ENCODE assay signal across 28 mouse cellular contexts in genomic region chr3:50260667-50261066, GRCm38 (mm10).
"Had no signal": no experiment of that assay in that cellular context is flagged by ENCODE, and none has a peak within 500 bp of the region (broad histone marks: within the 10 kb centered on the region; RNA-seq: fewer than 3 reads in every experiment).

No protein-coding gene starts in this region.

- H3K4me3 ChIP-seq: heart, embryonic 10.5 days; heart, embryonic 12.5 days; hindbrain, embryonic 10.5 days; hindbrain, embryonic 12.5 days; intestine, embryonic 15.5 days; layer of hippocampus, adult 2 months; left cerebral cortex, adult 2 months; limb, embryonic 10.5 days; limb, embryonic 12.5 days; liver, embryonic 13.5 days; liver, embryonic 15.5 days had no signal

- H3K9ac ChIP-seq: heart, embryonic 12.5 days; hindbrain, embryonic 12.5 days; hindbrain, embryonic 14.5 days; intestine, embryonic 15.5 days; limb, embryonic 12.5 days; liver, embryonic 13.5 days; liver, embryonic 15.5 days; liver, postnatal 0 days had no signal

- H3K4me1 ChIP-seq: heart, embryonic 10.5 days; heart, embryonic 12.5 days; hindbrain, embryonic 12.5 days; intestine, embryonic 15.5 days; limb, embryonic 10.5 days; liver, embryonic 13.5 days; liver, embryonic 15.5 days had no signal

- H3K36me3 ChIP-seq: heart, embryonic 10.5 days; heart, embryonic 12.5 days; hindbrain, embryonic 10.5 days; hindbrain, embryonic 12.5 days; intestine, embryonic 15.5 days; limb, embryonic 10.5 days; limb, embryonic 12.5 days; liver, embryonic 13.5 days; liver, embryonic 15.5 days had no signal

- H3K9me3 ChIP-seq: heart, embryonic 10.5 days; heart, embryonic 12.5 days; hindbrain, embryonic 10.5 days; hindbrain, embryonic 12.5 days; intestine, embryonic 15.5 days; limb, embryonic 10.5 days; limb, embryonic 12.5 days; liver, embryonic 13.5 days; liver, embryonic 15.5 days had no signal

- DNase-seq: gastrocnemius, postnatal 10 days; gastrocnemius, postnatal 25 days; heart, adult 18-20 months; heart, postnatal 10 days; heart, postnatal 4 days; kidney, adult 18-20 months; kidney, adult 8-10 months; kidney, postnatal 10 days; kidney, postnatal 25 days; kidney, postnatal 4 days; liver; liver, embryonic 13.5 days; liver, postnatal 0 days had no signal

- H3K4me2 ChIP-seq: heart, embryonic 12.5 days; hindbrain, embryonic 12.5 days; hindbrain, embryonic 14.5 days; intestine, embryonic 15.5 days; limb, embryonic 12.5 days; liver, embryonic 11.5 days; liver, embryonic 13.5 days; liver, embryonic 15.5 days had no signal

- H3K27me3 ChIP-seq: heart, embryonic 12.5 days; hindbrain, embryonic 12.5 days; intestine, embryonic 15.5 days; limb, embryonic 12.5 days; liver, embryonic 13.5 days; liver, embryonic 15.5 days had no signal

- H3K27ac ChIP-seq: heart, embryonic 10.5 days; hindbrain, embryonic 10.5 days; hindbrain, embryonic 12.5 days; hindbrain, embryonic 14.5 days; intestine, embryonic 15.5 days; layer of hippocampus, adult 2 months; left cerebral cortex, adult 2 months; limb, embryonic 10.5 days; limb, embryonic 12.5 days; liver, embryonic 13.5 days; liver, embryonic 15.5 days had no signal

- ATAC-seq: hindbrain, embryonic 16.5 days; inflammation-experienced regulatory T-cells, adult 6 months; intestine, embryonic 15.5 days; intestine, postnatal 0 days; liver, postnatal 0 days had no signal
